Mouse (Mus musculus) spleen, adult 2 months (tissue): ENCODE data around the gene Usp30.

Experiments
- CTCF ChIP-seq: fragments of 200-500 bp; IDR thresholded peaks from 2 replicates; pipeline ENCODE4 v1.5.1; 2011; ENCODE audit warnings: mild to moderate bottlenecking, inconsistent platforms; ENCODE audit not compliant: insufficient read depth, insufficient read length, insufficient replicate concordance; ENCODE audit errors: extremely low read depth
- POLR2A ChIP-seq: fragments of 200-500 bp; IDR thresholded peaks from 2 replicates; pipeline ENCODE4 v1.6.1; 2011; ENCODE audit warnings: low read depth, low read length, inconsistent platforms

DNA sequence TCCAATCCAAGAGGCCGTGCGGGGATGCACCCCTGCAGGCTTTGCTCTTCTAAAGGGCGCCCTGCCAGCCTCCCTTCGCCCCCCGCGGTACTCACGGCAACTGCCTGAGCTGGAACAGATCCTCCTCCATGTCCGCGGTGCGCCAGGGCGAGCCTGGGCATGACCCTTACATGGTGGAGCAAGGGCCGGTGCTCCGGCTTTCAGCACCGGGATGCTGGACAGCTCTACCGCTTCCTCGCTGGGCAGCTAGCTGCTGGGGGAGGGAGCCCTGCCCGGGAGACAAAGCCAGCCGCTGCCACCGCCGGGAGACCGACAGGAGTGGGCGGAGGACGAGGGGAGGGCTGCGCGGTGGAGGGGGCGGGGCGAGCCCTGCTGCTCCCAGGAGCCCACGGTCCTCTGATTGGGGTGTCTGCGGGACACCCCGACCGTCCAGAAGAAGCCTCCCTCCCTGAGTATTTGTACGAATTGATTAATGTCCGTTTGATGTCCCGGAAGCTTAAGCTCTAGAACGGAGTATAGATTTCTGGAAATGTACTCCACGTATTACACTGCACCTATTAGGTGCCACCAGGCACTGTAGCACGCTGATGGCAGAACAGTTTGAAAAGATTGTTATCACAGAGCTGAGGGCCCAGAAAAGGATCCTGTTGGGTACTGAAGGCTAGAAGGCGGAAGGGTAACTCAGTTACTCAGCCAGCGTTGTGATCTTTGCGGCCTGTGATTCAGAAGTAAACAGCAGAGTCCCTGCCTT is 26.0 kb downstream of the Usp30 start, which contains the start of gene Svop:
- no peak for TF ChIP-seq POLR2A
- TF ChIP-seq CTCF: no peak
